ENCODE assay signal across 9 mouse cellular contexts in genomic region chr6:54040448-54040844, GRCm38 (mm10). TPM values are rescaled to one million over a fixed set of nuclear protein-coding genes. Genes with fewer than 3 reads are reported as not detected.
A peak's percentile ranks its signal among the peaks of the same experiment; 100 is the strongest.
DNase-seq lines count a peak whose midpoint lies in the region; ATAC-seq and TF ChIP-seq lines count a peak whose summit lies in the region.
"Had no signal": no experiment of that assay in that cellular context is flagged by ENCODE, and none has a peak within 500 bp of the region (broad histone marks: within the 10 kb centered on the region; RNA-seq: fewer than 3 reads in every experiment).

No protein-coding gene starts in this region.

- peak overlapping the region; percentile 86 for H3K4me2 ChIP-seq in heart, embryonic 12.5 days
- peak overlapping the region; percentile 96 for H3K4me2 ChIP-seq in forebrain, embryonic 11.5 days (ENCODE audit: low read depth, low read length, severe bottlenecking)
- peak overlapping the region; percentile 68 for H3K4me2 ChIP-seq in liver, embryonic 13.5 days

- no peaks in the 10 kb centered on the region for H3K36me3 ChIP-seq in heart, embryonic 12.5 days
- H3K36me3 ChIP-seq in E14TG2a.4 (ENCODE audit: insufficient read depth, low read length), result no peaks in the 10 kb centered on the region
- H3K36me3 ChIP-seq in forebrain, embryonic 11.5 days (ENCODE audit: control insufficient read depth, insufficient read depth, low read length), result no peaks in the 10 kb centered on the region
- no peaks in the 10 kb centered on the region for H3K36me3 ChIP-seq in liver, embryonic 13.5 days

- WGBS in heart, embryonic 12.5 days, result 21% methylated on average over 9 of the region's 9 CpGs
- 20% methylated on average over 9 of the region's 9 CpGs for WGBS in forebrain, embryonic 11.5 days
- 20% methylated on average over 9 of the region's 9 CpGs for WGBS in liver, embryonic 13.5 days (ENCODE audit: insufficient replicate concordance)

- intact Hi-C loops in heart, postnatal 25 days (cut with DNase I), result no loop called here

- H3K4me1 ChIP-seq in heart, embryonic 12.5 days (replicated peaks), result peaks cover 16% of the 10 kb centered on the region
- H3K4me1 ChIP-seq in E14TG2a.4 (replicated peaks; ENCODE audit: low read depth, low read length), result peaks cover 27% of the 10 kb centered on the region
- peaks cover 4% of the 10 kb centered on the region; the same call in 1 of the 2 replicates for H3K4me1 ChIP-seq in forebrain, embryonic 11.5 days (replicated peaks; ENCODE audit: control insufficient read depth, insufficient read depth, low read length)
- H3K4me1 ChIP-seq in liver, embryonic 13.5 days (replicated peaks), result 0 out of 2 replicates have a peak, but pooled peaks cover 3% of the 10 kb centered on the region

- no peak overlapping the region for H3K27ac ChIP-seq in heart, embryonic 12.5 days (ENCODE audit: poor library complexity, severe bottlenecking)
- H3K27ac ChIP-seq in forebrain, embryonic 11.5 days (ENCODE audit: low read depth, low read length), result peak overlapping the region; percentile 82
- H3K27ac ChIP-seq in liver, embryonic 13.5 days, result no peak overlapping the region

- DNase-seq in heart, postnatal 25 days (ENCODE audit: low spot score), result no peak
- no peak for DNase-seq in forebrain, embryonic 11.5 days (ENCODE audit: low spot score)
- DNase-seq in liver, embryonic 13.5 days, result no peak
- no peak for DNase-seq in ovary, postnatal 10 days (ENCODE audit: low spot score)
- no peak for DNase-seq in embryo, embryonic 10.5 days (ENCODE audit: low spot score)

- no peak for TF ChIP-seq CTCF in E14TG2a.4 (conservative IDR thresholded peaks at IDR 0.05; ENCODE audit: low read length)

- H3K9ac ChIP-seq in heart, embryonic 12.5 days, result peak overlapping the region; percentile 73
- H3K9ac ChIP-seq in forebrain, embryonic 11.5 days (ENCODE audit: low read length), result peak overlapping the region; percentile 80
- H3K9ac ChIP-seq in liver, embryonic 13.5 days, result peak overlapping the region; percentile 52; the same call in 1 of the 2 replicates

- ATAC-seq in heart, embryonic 12.5 days (ENCODE audit: insufficient number of reproducible peaks, low FRiP score), result no peak
- no peak for ATAC-seq in forebrain, embryonic 11.5 days (replicated peaks; ENCODE audit: low FRiP score)
- no peak for ATAC-seq in liver, embryonic 13.5 days (ENCODE audit: low read depth)
- ATAC-seq in granulocyte monocyte progenitor cell, adult 5-6 weeks (replicated peaks; ENCODE audit: poor library complexity, severe bottlenecking), result no peak

- H3K27me3 ChIP-seq in heart, embryonic 12.5 days (replicated peaks), result peaks cover 32% of the 10 kb centered on the region
- H3K27me3 ChIP-seq in E14TG2a.4 (ENCODE audit: insufficient read depth, low read length), result peaks cover 59% of the 10 kb centered on the region
- H3K27me3 ChIP-seq in forebrain, embryonic 11.5 days (ENCODE audit: control insufficient read depth, insufficient read depth, low read length), result peaks cover 6% of the 10 kb centered on the region
- peaks cover 54% of the 10 kb centered on the region for H3K27me3 ChIP-seq in liver, embryonic 13.5 days

- 0 out of 2 replicates have a peak, but pooled peaks cover 3% of the 10 kb centered on the region for H3K9me3 ChIP-seq in heart, embryonic 12.5 days (replicated peaks)
- no peaks in the 10 kb centered on the region for H3K9me3 ChIP-seq in E14TG2a.4 (ENCODE audit: low read length)
- H3K9me3 ChIP-seq in forebrain, embryonic 11.5 days (ENCODE audit: control insufficient read depth, low read length), result no peaks in the 10 kb centered on the region
- no peaks in the 10 kb centered on the region for H3K9me3 ChIP-seq in liver, embryonic 13.5 days (replicated peaks)

- H3K4me3 ChIP-seq in heart, embryonic 12.5 days, result peak overlapping the region; percentile 65
- H3K4me3 ChIP-seq in E14TG2a.4 (replicated peaks; ENCODE audit: low read length), result peak overlapping the region; percentile 90
- peak overlapping the region; percentile 61 for H3K4me3 ChIP-seq in forebrain, embryonic 11.5 days (ENCODE audit: low read depth, low read length)
- H3K4me3 ChIP-seq in liver, embryonic 13.5 days (replicated peaks), result peak overlapping the region; percentile 57

RNA-seq across cellular contexts. Expression of gene Chn2, which starts 1.1 kb away (rescaled TPM):
- polyA plus RNA-seq in heart, embryonic 12.5 days (2016; fragmentation: Nextera tagmentation; extraction: Ambion mirVana), result 7.6 and 12.4 TPM in 2 replicates
- 1 to 10 TPM; 3.0 to 4.3 TPM for total RNA-seq in heart, postnatal 25 days (2021)
- 19.6 and 20.3 TPM in 2 replicates for polyA plus RNA-seq in forebrain, embryonic 11.5 days (2014; fragmentation: Nextera tagmentation; extraction: Ambion mirVana)
- polyA plus RNA-seq in liver, embryonic 13.5 days (2015; fragmentation: Nextera tagmentation; extraction: Ambion mirVana), result 3.3 and 3.8 TPM in 2 replicates
- total RNA-seq in granulocyte monocyte progenitor cell, adult 5-6 weeks (2014; fragmentation: Nextera tagmentation), result 13.6 and 15.2 TPM in 2 replicates
- 8.3 and 11.2 TPM in 2 replicates for total RNA-seq in granulocyte monocyte progenitor cell, adult 5-6 weeks (2017)
- total RNA-seq: MEL had no signal
